Mouse (Mus musculus) ES-Bruce4 (cell line): ENCODE data around the gene Ascl2.

Source experiments
- CTCF ChIP-seq: IDR thresholded peaks from one replicate; pipeline ENCODE4 v1.8.1; 2011; ENCODE audit warnings: low read depth, low read length
- EP300 ChIP-seq: IDR thresholded peaks from 2 replicates; pipeline ENCODE4 v1.6.1; 2011; ENCODE audit warnings: low read depth, low read length; ENCODE audit not compliant: insufficient read depth
- POLR2A ChIP-seq: IDR thresholded peaks from one replicate; pipeline ENCODE4 v1.8.1; 2011; ENCODE audit warnings: low read length; ENCODE audit not compliant: insufficient read depth

DNA sequence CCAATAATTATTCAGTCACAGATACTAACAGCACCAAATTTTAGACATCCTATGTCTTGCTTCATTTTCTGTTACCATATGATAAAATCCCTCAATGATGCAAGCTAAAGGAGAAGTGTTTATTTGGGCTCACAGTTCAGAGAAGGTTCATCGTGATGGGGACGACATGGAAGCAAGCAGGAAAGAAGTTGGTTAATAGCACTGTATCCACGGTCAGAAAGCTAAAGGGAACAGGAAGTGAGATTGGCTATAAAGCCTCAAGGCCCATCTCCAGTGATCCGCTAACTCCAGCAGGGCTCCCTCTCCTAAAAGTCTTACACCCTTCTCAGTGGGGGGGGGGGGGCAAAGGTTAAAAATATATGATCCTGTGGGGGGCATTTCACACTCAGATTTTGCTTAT, 12.8 kb upstream of the Ascl2 start:
- TF ChIP-seq CTCF (no peak), EP300 (no peak), POLR2A (no peak)
